Mouse (Mus musculus) kidney, embryonic 16.5 days (tissue): ENCODE results near the gene Cybrd1. TPM values are rescaled to one million over a fixed set of nuclear protein-coding genes. Genes with fewer than 3 reads are reported as not detected.

Experiments
- ATAC-seq: fragments of 200-750 bp; cut with Nextera tagmentation; 2 replicates; pipeline ENCODE4 v1.8.0; 2017; ENCODE audit warnings: moderate TSS enrichment; ENCODE audit not compliant: low FRiP score, low TSS enrichment
- H3K27ac ChIP-seq: fragments of 300-500 bp; sonication (generic); 2 replicates; pipeline ENCODE4 v1.5.1; 2014; ENCODE audit warnings: low read length
- H3K27me3 ChIP-seq: fragments of 300-500 bp; sonication (generic); 2 replicates; pipeline ENCODE4 v1.6.1; 2014; ENCODE audit warnings: low read length, control low read depth, mixed read lengths; ENCODE audit not compliant: insufficient read depth
- H3K36me3 ChIP-seq: fragments of 300-500 bp; sonication (generic); 2 replicates; pipeline ENCODE4 v1.6.1; 2014; ENCODE audit warnings: low read length, control low read depth, mixed read lengths; ENCODE audit not compliant: insufficient read depth
- H3K4me1 ChIP-seq: fragments of 300-500 bp; sonication (generic); 2 replicates; pipeline ENCODE4 v1.6.1; 2014; ENCODE audit warnings: low read length, control low read depth, mixed read lengths; ENCODE audit not compliant: insufficient read depth
- H3K4me2 ChIP-seq: fragments of 300-500 bp; sonication (generic); replicated peaks from 2 replicates; pipeline ENCODE4 v1.6.1; 2014; ENCODE audit warnings: low read depth, low read length
- H3K4me3 ChIP-seq: fragments of 300-500 bp; sonication (generic); 2 replicates; pipeline ENCODE4 v1.5.1; 2014; ENCODE audit warnings: mild to moderate bottlenecking, low read length
- H3K9ac ChIP-seq: fragments of 300-500 bp; sonication (generic); replicated peaks from 2 replicates; pipeline ENCODE4 v1.6.1; 2014; ENCODE audit warnings: low read length
- H3K9me3 ChIP-seq: fragments of 300-500 bp; sonication (generic); 2 replicates; pipeline ENCODE4 v1.6.1; 2016; ENCODE audit warnings: low read length, control low read depth
- WGBS: fragments of 180-500 bp; shearing (Covaris S2); extraction: QIAGEN DNeasy Blood & Tissue Kit; methylation state at CpG from one replicate; pipeline ENCODE4 v1.1.7; 2014; 5-methylcytosine and 5-hydroxymethylcytosine counted together
- polyA plus RNA-seq: library from polyadenylated mRNA; unstranded; fragments of >200 nt; fragmentation: Nextera tagmentation; extraction: Ambion mirVana; gene quantifications from 2 replicates; pipeline ENCODE4 v1.2.1, GENCODE M21; 2015

Gene Cybrd1
- polyA plus RNA-seq, 1 experiment from 2014 or later = 1.5 TPM

GRCm38 (mm10) chr2:71161558-71161957, 43.8 kb downstream of the Cybrd1 start:
- H3K9me3 ChIP-seq = no peaks in the 10 kb centered on the region
- no peak overlapping the region for H3K4me2 ChIP-seq
- H3K4me1 ChIP-seq = no peaks in the 10 kb centered on the region; the same call in 1 of the 2 replicates
- no peaks in the 10 kb centered on the region for H3K36me3 ChIP-seq
- WGBS = 69% methylated on average over 7 of the region's 7 CpGs
- no peak overlapping the region for H3K9ac ChIP-seq
- ATAC-seq = peak; percentile 72
- H3K27ac ChIP-seq = no peak overlapping the region
- H3K27me3 ChIP-seq = no peaks in the 10 kb centered on the region
- H3K4me3 ChIP-seq = no peak overlapping the region

- Histone ChIP-seq H3K36me3 (no peaks in the 10 kb centered on the region), H3K9me3 (no peaks in the 10 kb centered on the region), H3K4me3 (no peak overlapping the region), H3K4me2 (no peak overlapping the region), H3K4me1 (no peaks in the 10 kb centered on the region; the same call in 1 of the 2 replicates), H3K27ac (no peak overlapping the region), H3K9ac (no peak overlapping the region), H3K27me3 (no peaks in the 10 kb centered on the region)
- ATAC-seq = no peak
- WGBS = 66% methylated on average over 25 of the region's 25 CpGs
Observed at GRCm38 (mm10) chr2:71162831-71163621, 45.3 kb downstream of the Cybrd1 start.

- H3K9me3 ChIP-seq = no peaks in the 10 kb centered on the region
- no peak overlapping the region for H3K4me2 ChIP-seq
- no peak overlapping the region for H3K27ac ChIP-seq
- no peak for ATAC-seq
- H3K4me3 ChIP-seq = no peak overlapping the region
- H3K9ac ChIP-seq = no peak overlapping the region
- no peaks in the 10 kb centered on the region; the same call in 1 of the 2 replicates for H3K4me1 ChIP-seq
- no peaks in the 10 kb centered on the region for H3K36me3 ChIP-seq
- no peaks in the 10 kb centered on the region for H3K27me3 ChIP-seq
- WGBS = 75% methylated on average over 4 of the region's 4 CpGs
Observed at GRCm38 (mm10) chr2:71167211-71167610, 49.5 kb downstream of the Cybrd1 start.

- no peak for ATAC-seq
- Histone ChIP-seq H3K27me3 (no peaks in the 10 kb centered on the region), H3K4me2 (no peak overlapping the region), H3K4me1 (no peaks in the 10 kb centered on the region), H3K27ac (no peak overlapping the region), H3K9me3 (no peaks in the 10 kb centered on the region), H3K9ac (no peak overlapping the region), H3K36me3 (no peaks in the 10 kb centered on the region), H3K4me3 (no peak overlapping the region)
- WGBS = 53% methylated on average over 10 of the region's 10 CpGs
Observed at GRCm38 (mm10) chr2:71168461-71169021, 50.8 kb downstream of the Cybrd1 start.

GRCm38 (mm10) chr2:71173031-71173430, 55.3 kb downstream of the Cybrd1 start:
- H3K4me1 ChIP-seq = no peaks in the 10 kb centered on the region
- no peak overlapping the region for H3K9ac ChIP-seq
- no peak for ATAC-seq
- no peaks in the 10 kb centered on the region for H3K9me3 ChIP-seq
- no peak overlapping the region for H3K27ac ChIP-seq
- no peaks in the 10 kb centered on the region for H3K27me3 ChIP-seq
- H3K4me3 ChIP-seq = no peak overlapping the region
- no peak overlapping the region for H3K4me2 ChIP-seq
- 74% methylated on average over 3 of the region's 3 CpGs for WGBS
- H3K36me3 ChIP-seq = no peaks in the 10 kb centered on the region

- Histone ChIP-seq H3K27me3 (no peaks in the 10 kb centered on the region; the same call in 1 of the 2 replicates), H3K4me2 (no peak overlapping the region)
Observed at GRCm38 (mm10) chr2:71176329-71177249, 58.9 kb downstream of the Cybrd1 start.

GRCm38 (mm10) chr2:71177250-71177615, 59.5 kb downstream of the Cybrd1 start:
- peaks cover 5% of the 10 kb centered on the region; the same call in 1 of the 2 replicates for H3K9me3 ChIP-seq
- H3K36me3 ChIP-seq = no peaks in the 10 kb centered on the region
- no peak overlapping the region for H3K4me3 ChIP-seq
- H3K27ac ChIP-seq = no peak overlapping the region
- ATAC-seq = no peak
- WGBS = 89% methylated on average over 1 of the region's 1 CpGs
- H3K4me2 ChIP-seq = no peak overlapping the region
- peaks cover 6% of the 10 kb centered on the region; the same call in 1 of the 2 replicates for H3K4me1 ChIP-seq
- H3K9ac ChIP-seq = no peak overlapping the region
- H3K27me3 ChIP-seq = no peaks in the 10 kb centered on the region; the same call in 1 of the 2 replicates

More at GRCm38 (mm10) chr2:71176329-71177249, 58.9 kb downstream of the Cybrd1 start:
- no peak for ATAC-seq
- Histone ChIP-seq H3K36me3 (no peaks in the 10 kb centered on the region), H3K4me3 (no peak overlapping the region), H3K4me1 (peaks cover 6% of the 10 kb centered on the region; the same call in 1 of the 2 replicates), H3K9me3 (peaks cover 5% of the 10 kb centered on the region; the same call in 1 of the 2 replicates), H3K27ac (no peak overlapping the region), H3K9ac (no peak overlapping the region)
- WGBS = 63% methylated on average over 9 of the region's 9 CpGs

- no peak for ATAC-seq
- H3K4me1 ChIP-seq = peaks cover 6% of the 10 kb centered on the region; the same call in 1 of the 2 replicates
- H3K27me3 ChIP-seq = no peaks in the 10 kb centered on the region; the same call in 1 of the 2 replicates
- no peak overlapping the region for H3K9ac ChIP-seq
- H3K4me2 ChIP-seq = no peak overlapping the region
- no peak overlapping the region for H3K27ac ChIP-seq
- H3K36me3 ChIP-seq = no peaks in the 10 kb centered on the region
- no peak overlapping the region for H3K4me3 ChIP-seq
- 97% methylated on average over 1 of the region's 1 CpGs for WGBS
- peaks cover 5% of the 10 kb centered on the region; the same call in 1 of the 2 replicates for H3K9me3 ChIP-seq
Observed at GRCm38 (mm10) chr2:71177760-71178159, 60.0 kb downstream of the Cybrd1 start.

- H3K36me3 ChIP-seq = no peaks in the 10 kb centered on the region
- no peak overlapping the region for H3K27ac ChIP-seq
- peaks cover 6% of the 10 kb centered on the region; the same call in 1 of the 2 replicates for H3K4me1 ChIP-seq
- no peak overlapping the region for H3K9ac ChIP-seq
- H3K4me2 ChIP-seq = no peak overlapping the region
- no peak overlapping the region for H3K4me3 ChIP-seq
- peaks cover 5% of the 10 kb centered on the region; the same call in 1 of the 2 replicates for H3K9me3 ChIP-seq
- H3K27me3 ChIP-seq = peaks cover 7% of the 10 kb centered on the region; the same call in 1 of the 2 replicates
- 74% methylated on average over 10 of the region's 10 CpGs for WGBS
- ATAC-seq = no peak
Observed at GRCm38 (mm10) chr2:71179716-71180115, 62.0 kb downstream of the Cybrd1 start.
